Mouse (Mus musculus): ENCODE data around the gene Rab11fip5.

Rab11fip5 gene

DNA sequence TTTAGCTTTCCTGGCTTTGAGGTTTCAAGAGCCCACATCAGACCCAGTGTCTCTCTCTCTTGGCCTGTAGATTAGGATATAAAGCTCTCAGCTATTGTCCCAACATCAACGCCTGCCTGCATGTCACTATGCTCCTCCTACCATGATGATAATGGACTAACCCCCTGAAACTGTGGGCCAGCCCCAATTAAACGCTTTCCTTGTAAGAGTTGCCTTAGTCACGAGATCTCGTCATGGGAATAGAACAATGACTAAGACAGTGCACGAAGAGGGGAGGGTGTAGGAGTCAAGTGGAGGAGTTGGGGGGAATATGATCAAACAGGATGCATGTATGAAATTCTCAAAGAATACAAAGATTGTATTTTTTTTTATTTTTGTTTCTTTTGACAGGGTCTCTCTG, 69.5 kb downstream of the Rab11fip5 start:
- DNase-seq, result no peak

GRCm38 (mm10) chr6:85302326-85303055, 71.9 kb downstream of the Rab11fip5 start:
- DNase-seq, result peak; percentile 37

- DNase-seq, result peak; percentile 66
Measured at GRCm38 (mm10) chr6:85295384-85296167, 78.9 kb downstream of the Rab11fip5 start.

- DNase-seq, result no peak
Measured at GRCm38 (mm10) chr6:85294004-85294379, 80.4 kb downstream of the Rab11fip5 start.

- DNase-seq, result no peak
Measured at GRCm38 (mm10) chr6:85293255-85294003, 81.0 kb downstream of the Rab11fip5 start.

GRCm38 (mm10) chr6:85290869-85291824, 83.3 kb downstream of the Rab11fip5 start:
- no peak for DNase-seq

DNA sequence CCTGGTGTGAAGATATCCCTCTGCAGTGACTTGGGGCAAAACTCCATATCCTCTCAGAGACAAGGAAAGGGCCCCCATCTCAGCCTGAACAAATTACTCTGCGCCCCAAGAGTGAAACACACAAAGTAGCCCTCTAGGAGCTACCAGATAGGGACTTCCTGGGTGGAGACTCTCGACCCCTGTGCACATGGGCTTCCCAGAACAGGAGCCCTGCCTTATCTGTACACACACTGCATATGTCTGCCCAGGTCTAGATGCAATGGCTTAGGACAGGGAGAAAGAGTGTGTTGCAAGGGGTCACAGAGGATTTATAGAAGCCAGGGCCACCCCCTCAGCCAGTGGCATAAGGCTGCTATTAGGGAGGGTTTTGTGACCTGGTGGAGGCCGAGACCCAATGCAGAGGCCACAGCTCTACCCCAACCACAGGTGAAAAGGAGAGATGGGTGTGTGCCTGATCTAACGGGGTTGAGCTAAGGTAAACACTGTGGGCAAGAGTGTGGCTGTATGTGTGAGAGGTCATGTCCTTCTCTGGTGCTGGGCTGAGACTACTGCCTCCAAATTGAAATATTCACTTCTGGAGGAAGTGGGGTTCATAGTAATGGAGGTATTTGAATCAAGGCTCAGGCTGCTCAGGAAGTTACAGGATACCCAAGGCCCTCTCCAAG, 86.1 kb downstream of the Rab11fip5 start:
- no peak for DNase-seq

GRCm38 (mm10) chr6:85286283-85287047, 88.0 kb downstream of the Rab11fip5 start:
- no peak for DNase-seq

Measured in right cerebral cortex, postnatal 14 days (tissue).